Mouse (Mus musculus) midbrain, embryonic 11.5 days (tissue): Measurements from ENCODE around the gene Asic5. TPM values are rescaled to one million over a fixed set of nuclear protein-coding genes. Genes with fewer than 3 reads are reported as not detected.

ENCODE experiments used
- ATAC-seq: fragments of 200-750 bp; cut with Nextera tagmentation; 2 replicates; pipeline ENCODE4 v1.8.0; 2017; ENCODE audit warnings: moderate TSS enrichment, moderate library complexity; ENCODE audit not compliant: low FRiP score
- DNase-seq: peaks from one replicate; pipeline ENCODE4 v3.0.0; 2015; ENCODE audit warnings: low spot score; ENCODE audit errors: missing footprints
- H3K27ac ChIP-seq: fragments of 300-500 bp; sonication (generic); 2 replicates; pipeline ENCODE4 v1.5.1; 2014; ENCODE audit warnings: low read depth, low read length
- H3K27me3 ChIP-seq: fragments of 300-500 bp; sonication (generic); 2 replicates; pipeline ENCODE4 v1.6.1; 2014; ENCODE audit warnings: mild to moderate bottlenecking, low read length, moderate library complexity, mixed read lengths; ENCODE audit not compliant: control insufficient read depth, insufficient read depth
- H3K36me3 ChIP-seq: fragments of 300-500 bp; sonication (generic); 2 replicates; pipeline ENCODE4 v1.6.1; 2014; ENCODE audit warnings: mild to moderate bottlenecking, low read length, moderate library complexity, mixed read lengths; ENCODE audit not compliant: control insufficient read depth, insufficient read depth
- H3K4me1 ChIP-seq: fragments of 300-500 bp; sonication (generic); 2 replicates; pipeline ENCODE4 v1.6.1; 2014; ENCODE audit warnings: low read length; ENCODE audit not compliant: control insufficient read depth, insufficient read depth
- H3K4me2 ChIP-seq: fragments of 300-500 bp; sonication (generic); 2 replicates; pipeline ENCODE4 v1.6.1; 2014; ENCODE audit warnings: mild to moderate bottlenecking, moderate library complexity
- H3K4me3 ChIP-seq: fragments of 300-500 bp; sonication (generic); 2 replicates; pipeline ENCODE4 v1.5.1; 2014; ENCODE audit warnings: low read depth, low read length
- H3K9ac ChIP-seq: fragments of 300-500 bp; sonication (generic); 2 replicates; pipeline ENCODE4 v1.6.1; 2014; ENCODE audit warnings: low read length
- H3K9me3 ChIP-seq: fragments of 300-500 bp; sonication (generic); 2 replicates; pipeline ENCODE4 v1.6.1; 2016; ENCODE audit warnings: low read length; ENCODE audit not compliant: control insufficient read depth
- WGBS: fragments of 180-500 bp; shearing (Covaris S2); extraction: QIAGEN DNeasy Blood & Tissue Kit; methylation state at CpG from one replicate; pipeline ENCODE4 v1.1.7; 2014; 5-methylcytosine and 5-hydroxymethylcytosine counted together
- polyA plus RNA-seq: library from polyadenylated mRNA; unstranded; fragments of >200 nt; fragmentation: Nextera tagmentation; extraction: Ambion mirVana; gene quantifications from 2 replicates; pipeline ENCODE4 v1.2.1, GENCODE M21; 2014

The Asic5 gene
- polyA plus RNA-seq, 1 experiment from 2014 or later, result not detected

- no peak overlapping the region for H3K4me3 ChIP-seq
- H3K36me3 ChIP-seq, result no peaks in the 10 kb centered on the region
- H3K4me2 ChIP-seq, result no peak overlapping the region
- H3K4me1 ChIP-seq, result no peaks in the 10 kb centered on the region
- no peak overlapping the region for H3K27ac ChIP-seq
- H3K9me3 ChIP-seq, result no peaks in the 10 kb centered on the region
- ATAC-seq, result no peak
- H3K9ac ChIP-seq, result no peak overlapping the region
- DNase-seq, result no peak
- WGBS, result 83% methylated on average over 1 of the region's 1 CpGs
- no peaks in the 10 kb centered on the region for H3K27me3 ChIP-seq
These were observed 45.2 kb downstream of the Asic5 start for GRCm38 (mm10) chr3:82027286-82027685.

- WGBS, result 4% methylated on average over 3 of the region's 3 CpGs
- Histone ChIP-seq H3K4me1 (no peaks in the 10 kb centered on the region), H3K9me3 (no peaks in the 10 kb centered on the region), H3K27ac (no peak overlapping the region), H3K9ac (no peak overlapping the region), H3K36me3 (no peaks in the 10 kb centered on the region), H3K4me3 (no peak overlapping the region), H3K27me3 (no peaks in the 10 kb centered on the region), H3K4me2 (no peak overlapping the region)
- DNase-seq (peak; percentile 87), ATAC-seq (peak; percentile 80)
These were observed 47.1 kb downstream of the Asic5 start for GRCm38 (mm10) chr3:82029229-82029628.

GRCm38 (mm10) chr3:82030008-82030748, 48.1 kb downstream of the Asic5 start:
- no peak overlapping the region for H3K4me2 ChIP-seq

GRCm38 (mm10) chr3:82036262-82037044, 54.4 kb downstream of the Asic5 start:
- H3K27ac ChIP-seq, result no peak overlapping the region
- no peak overlapping the region for H3K9ac ChIP-seq
- ATAC-seq, result no peak
- no peaks in the 10 kb centered on the region for H3K27me3 ChIP-seq
- H3K36me3 ChIP-seq, result no peaks in the 10 kb centered on the region
- H3K4me1 ChIP-seq, result no peaks in the 10 kb centered on the region
- DNase-seq, result no peak
- H3K4me3 ChIP-seq, result no peak overlapping the region
- no peaks in the 10 kb centered on the region for H3K9me3 ChIP-seq
- no peak overlapping the region for H3K4me2 ChIP-seq
- WGBS, result 89% methylated on average over 2 of the region's 2 CpGs

More at GRCm38 (mm10) chr3:82030008-82030748, 48.1 kb downstream of the Asic5 start:
- H3K27me3 ChIP-seq, result no peaks in the 10 kb centered on the region
- no peaks in the 10 kb centered on the region for H3K9me3 ChIP-seq
- ATAC-seq, result no peak
- WGBS, result 92% methylated on average over 1 of the region's 1 CpGs
- DNase-seq, result no peak
- H3K36me3 ChIP-seq, result no peaks in the 10 kb centered on the region
- no peak overlapping the region for H3K27ac ChIP-seq
- H3K4me1 ChIP-seq, result no peaks in the 10 kb centered on the region
- no peak overlapping the region for H3K4me3 ChIP-seq
- no peak overlapping the region for H3K9ac ChIP-seq

GRCm38 (mm10) chr3:82043676-82044075, 61.6 kb downstream of the Asic5 start:
- Histone ChIP-seq H3K4me2 (no peak overlapping the region), H3K4me1 (no peaks in the 10 kb centered on the region; the same call in 1 of the 2 replicates), H3K27ac (no peak overlapping the region), H3K4me3 (no peak overlapping the region), H3K27me3 (no peaks in the 10 kb centered on the region), H3K9ac (no peak overlapping the region), H3K9me3 (no peaks in the 10 kb centered on the region), H3K36me3 (no peaks in the 10 kb centered on the region)
- 90% methylated on average over 6 of the region's 6 CpGs for WGBS
- DNase-seq, result no peak
- no peak for ATAC-seq

- Histone ChIP-seq H3K4me2 (no peak overlapping the region), H3K27me3 (no peaks in the 10 kb centered on the region), H3K4me1 (peaks cover 5% of the 10 kb centered on the region; the same call in 1 of the 2 replicates), H3K9ac (no peak overlapping the region), H3K36me3 (no peaks in the 10 kb centered on the region), H3K4me3 (no peak overlapping the region), H3K27ac (no peak overlapping the region), H3K9me3 (no peaks in the 10 kb centered on the region)
- ATAC-seq, result no peak
- no peak for DNase-seq
- WGBS, result 92% methylated on average over 5 of the region's 5 CpGs
These were observed 62.8 kb downstream of the Asic5 start for GRCm38 (mm10) chr3:82044902-82045301.

- Histone ChIP-seq H3K36me3 (no peaks in the 10 kb centered on the region), H3K9me3 (no peaks in the 10 kb centered on the region), H3K27me3 (no peaks in the 10 kb centered on the region), H3K9ac (no peak overlapping the region), H3K4me2 (no peak overlapping the region), H3K4me1 (peaks cover 5% of the 10 kb centered on the region; the same call in 1 of the 2 replicates), H3K4me3 (no peak overlapping the region), H3K27ac (no peak overlapping the region)
- no peak for DNase-seq
- WGBS, result 90% methylated on average over 8 of the region's 8 CpGs
- no peak for ATAC-seq
These were observed 64.0 kb downstream of the Asic5 start for GRCm38 (mm10) chr3:82046087-82046486.

- Histone ChIP-seq H3K9ac (no peak overlapping the region), H3K4me3 (no peak overlapping the region), H3K9me3 (no peaks in the 10 kb centered on the region), H3K27me3 (no peaks in the 10 kb centered on the region), H3K4me2 (no peak overlapping the region), H3K4me1 (peaks cover 5% of the 10 kb centered on the region; the same call in 1 of the 2 replicates), H3K27ac (no peak overlapping the region), H3K36me3 (no peaks in the 10 kb centered on the region)
- ATAC-seq, result peak; percentile 70; the same call in 1 of the 2 replicates
- DNase-seq, result peak; percentile 85
- WGBS, result 34% methylated on average over 8 of the region's 8 CpGs
These were observed 65.1 kb downstream of the Asic5 start for GRCm38 (mm10) chr3:82047100-82047753.
